Mouse (Mus musculus): Measurements from ENCODE around the gene Gm8764. TPM values are rescaled to one million over a fixed set of nuclear protein-coding genes. Genes with fewer than 3 reads are reported as not detected.
"Not testable (repeated sequence)": the region's sequence is repeated elsewhere in the genome, so short reads cannot be mapped to it uniquely, and the experiment has no call there.

Gm8764 gene
- polyA plus RNA-seq (2015; fragmentation: Nextera tagmentation; extraction: Ambion mirVana), result not detected in 2 replicates

DNA sequence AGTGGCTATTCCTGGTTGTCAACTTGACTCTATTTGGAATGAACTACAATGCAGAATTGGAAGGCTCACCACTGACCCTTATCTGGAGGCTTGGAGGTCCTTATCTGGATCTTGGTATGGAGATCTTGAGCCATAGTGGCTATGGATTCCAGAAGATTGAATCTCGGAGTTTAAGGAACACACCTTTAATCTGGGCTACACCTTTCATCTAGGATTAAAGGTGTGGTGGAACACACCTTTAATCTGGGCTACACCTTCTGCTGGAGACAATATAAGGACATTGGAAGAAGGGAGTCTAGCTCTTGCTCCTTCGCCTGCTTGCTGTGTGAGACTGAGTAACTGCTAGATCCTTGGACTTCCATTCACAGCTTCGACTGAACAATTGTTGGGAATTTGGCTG, at the start of gene Gm8764:
Gene Gm8764 (plus strand): TSS at position 301 of the 400 bp plus-strand sequence.
- not testable (repeated sequence) for H3K4me1 ChIP-seq (ENCODE audit: insufficient read depth); H3K27ac ChIP-seq (ENCODE audit: low read depth); H3K27me3 ChIP-seq (ENCODE audit: insufficient read depth, low read length); H3K36me3 ChIP-seq (replicated peaks; ENCODE audit: insufficient read depth, low read length); ATAC-seq; H3K9ac ChIP-seq (replicated peaks); DNase-seq; H3K9me3 ChIP-seq (ENCODE audit: low read length); H3K4me2 ChIP-seq (ENCODE audit: low read depth, low read length); H3K4me3 ChIP-seq (ENCODE audit: low read depth, low read length)
- WGBS (ENCODE audit: insufficient replicate concordance), result no CpG with 5 or more reads among the region's 3 CpGs

DNA sequence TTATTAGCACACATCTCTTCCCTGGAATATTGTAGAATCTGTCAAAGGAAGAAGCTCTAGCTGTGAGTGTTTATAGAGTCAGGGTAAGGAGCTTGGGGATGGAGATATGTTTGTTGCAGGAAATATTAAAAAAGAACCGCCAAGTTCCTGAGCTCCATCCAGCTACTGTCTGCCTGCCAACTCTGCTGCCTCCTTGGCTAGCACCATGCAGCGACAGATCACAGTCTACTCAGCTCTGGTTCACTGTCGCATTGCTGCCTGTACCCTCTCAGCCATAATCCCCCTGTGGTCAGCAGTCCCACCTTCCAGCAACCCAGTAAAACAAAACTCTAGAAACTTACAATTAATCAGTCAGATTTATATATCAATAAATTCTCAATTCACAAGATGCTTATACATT, 49.8 kb upstream of the Gm8764 start:
- H3K27ac ChIP-seq (ENCODE audit: low read depth), result no peak overlapping the region
- DNase-seq (no peak), ATAC-seq (no peak)
- no peaks in the 10 kb centered on the region for H3K36me3 ChIP-seq (replicated peaks; ENCODE audit: insufficient read depth, low read length)
- H3K27me3 ChIP-seq (ENCODE audit: insufficient read depth, low read length), result no peaks in the 10 kb centered on the region
- H3K4me2 ChIP-seq (ENCODE audit: low read depth, low read length), result no peak overlapping the region
- WGBS (ENCODE audit: insufficient replicate concordance), result 77% methylated on average over 3 of the region's 3 CpGs
- no peak overlapping the region for H3K9ac ChIP-seq (replicated peaks)
- H3K9me3 ChIP-seq (ENCODE audit: low read length), result no peaks in the 10 kb centered on the region
- no peak overlapping the region for H3K4me3 ChIP-seq (ENCODE audit: low read depth, low read length)
- no peak for TF ChIP-seq CTCF (IDR thresholded peaks at IDR 0.05; ENCODE audit: low read depth)
- TF ChIP-seq EP300 (IDR thresholded peaks at IDR 0.05; ENCODE audit: low read depth), result no peak
- H3K4me1 ChIP-seq (ENCODE audit: insufficient read depth), result no peaks in the 10 kb centered on the region

DNA sequence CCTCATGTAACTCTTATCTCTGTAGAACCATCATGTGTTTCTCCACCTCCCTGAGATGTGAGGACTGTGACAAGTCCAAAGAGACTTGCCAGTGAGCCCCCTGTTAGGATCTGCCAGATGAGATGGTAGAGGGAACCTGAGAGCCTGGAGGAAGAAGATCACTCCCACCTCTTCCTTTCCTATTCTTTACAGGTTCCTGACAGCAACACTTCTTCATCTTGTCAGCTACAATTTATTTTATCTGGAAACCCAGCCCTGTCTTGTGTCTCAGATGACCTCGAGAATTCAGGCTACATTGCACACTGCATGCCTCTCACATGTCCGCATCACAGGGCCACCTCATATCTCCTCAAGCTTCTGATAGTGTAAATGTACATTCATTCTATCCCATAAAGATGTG, 41.5 kb upstream of the Gm8764 start:
- Histone ChIP-seq H3K9ac (replicated peaks) (no peak overlapping the region), H3K4me3 (ENCODE audit: low read depth, low read length) (no peak overlapping the region), H3K27ac (ENCODE audit: low read depth) (no peak overlapping the region), H3K9me3 (ENCODE audit: low read length) (no peaks in the 10 kb centered on the region), H3K36me3 (replicated peaks; ENCODE audit: insufficient read depth, low read length) (no peaks in the 10 kb centered on the region), H3K4me2 (ENCODE audit: low read depth, low read length) (no peak overlapping the region), H3K4me1 (ENCODE audit: insufficient read depth) (no peaks in the 10 kb centered on the region), H3K27me3 (ENCODE audit: insufficient read depth, low read length) (no peaks in the 10 kb centered on the region)
- DNase-seq (no peak), ATAC-seq (no peak)
- WGBS (ENCODE audit: insufficient replicate concordance), result 53% methylated on average over 2 of the region's 2 CpGs
- TF ChIP-seq CTCF (IDR thresholded peaks at IDR 0.05; ENCODE audit: low read depth), result no peak
- no peak for TF ChIP-seq EP300 (IDR thresholded peaks at IDR 0.05; ENCODE audit: low read depth)

DNA sequence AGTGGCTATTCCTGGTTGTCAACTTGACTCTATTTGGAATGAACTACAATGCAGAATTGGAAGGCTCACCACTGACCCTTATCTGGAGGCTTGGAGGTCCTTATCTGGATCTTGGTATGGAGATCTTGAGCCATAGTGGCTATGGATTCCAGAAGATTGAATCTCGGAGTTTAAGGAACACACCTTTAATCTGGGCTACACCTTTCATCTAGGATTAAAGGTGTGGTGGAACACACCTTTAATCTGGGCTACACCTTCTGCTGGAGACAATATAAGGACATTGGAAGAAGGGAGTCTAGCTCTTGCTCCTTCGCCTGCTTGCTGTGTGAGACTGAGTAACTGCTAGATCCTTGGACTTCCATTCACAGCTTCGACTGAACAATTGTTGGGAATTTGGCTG, 17.1 kb upstream of the Gm8764 start, which contains the start of gene Gm21293:
Gene Gm21293 (plus strand): TSS at position 301 of the 400 bp plus-strand sequence.
- WGBS (ENCODE audit: insufficient replicate concordance), result no CpG with 5 or more reads among the region's 3 CpGs

DNA sequence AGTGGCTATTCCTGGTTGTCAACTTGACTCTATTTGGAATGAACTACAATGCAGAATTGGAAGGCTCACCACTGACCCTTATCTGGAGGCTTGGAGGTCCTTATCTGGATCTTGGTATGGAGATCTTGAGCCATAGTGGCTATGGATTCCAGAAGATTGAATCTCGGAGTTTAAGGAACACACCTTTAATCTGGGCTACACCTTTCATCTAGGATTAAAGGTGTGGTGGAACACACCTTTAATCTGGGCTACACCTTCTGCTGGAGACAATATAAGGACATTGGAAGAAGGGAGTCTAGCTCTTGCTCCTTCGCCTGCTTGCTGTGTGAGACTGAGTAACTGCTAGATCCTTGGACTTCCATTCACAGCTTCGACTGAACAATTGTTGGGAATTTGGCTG, 8.6 kb upstream of the Gm8764 start, which contains the start of gene Gm6763:
Gene Gm6763 (plus strand): TSS at position 301 of the 400 bp plus-strand sequence.
- not testable (repeated sequence) for ATAC-seq; H3K9ac ChIP-seq (replicated peaks); H3K27ac ChIP-seq (ENCODE audit: low read depth); DNase-seq; H3K36me3 ChIP-seq (replicated peaks; ENCODE audit: insufficient read depth, low read length); H3K4me3 ChIP-seq (ENCODE audit: low read depth, low read length); H3K4me2 ChIP-seq (ENCODE audit: low read depth, low read length); H3K27me3 ChIP-seq (ENCODE audit: insufficient read depth, low read length); H3K9me3 ChIP-seq (ENCODE audit: low read length); H3K4me1 ChIP-seq (ENCODE audit: insufficient read depth)
- WGBS (ENCODE audit: insufficient replicate concordance), result no CpG with 5 or more reads among the region's 3 CpGs

More for the DNA sequence above, 17.1 kb upstream of the Gm8764 start, which contains the start of gene Gm21293:
- H3K27ac ChIP-seq (ENCODE audit: low read depth); H3K4me2 ChIP-seq (ENCODE audit: low read depth, low read length); H3K4me3 ChIP-seq (ENCODE audit: low read depth, low read length); ATAC-seq; DNase-seq; H3K9me3 ChIP-seq (ENCODE audit: low read length); H3K27me3 ChIP-seq (ENCODE audit: insufficient read depth, low read length); H3K4me1 ChIP-seq (ENCODE audit: insufficient read depth); H3K9ac ChIP-seq (replicated peaks); H3K36me3 ChIP-seq (replicated peaks; ENCODE audit: insufficient read depth, low read length): not testable (repeated sequence)

DNA sequence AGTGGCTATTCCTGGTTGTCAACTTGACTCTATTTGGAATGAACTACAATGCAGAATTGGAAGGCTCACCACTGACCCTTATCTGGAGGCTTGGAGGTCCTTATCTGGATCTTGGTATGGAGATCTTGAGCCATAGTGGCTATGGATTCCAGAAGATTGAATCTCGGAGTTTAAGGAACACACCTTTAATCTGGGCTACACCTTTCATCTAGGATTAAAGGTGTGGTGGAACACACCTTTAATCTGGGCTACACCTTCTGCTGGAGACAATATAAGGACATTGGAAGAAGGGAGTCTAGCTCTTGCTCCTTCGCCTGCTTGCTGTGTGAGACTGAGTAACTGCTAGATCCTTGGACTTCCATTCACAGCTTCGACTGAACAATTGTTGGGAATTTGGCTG, 8.4 kb downstream of the Gm8764 start, which contains the start of gene Gm21304:
Gene Gm21304 (plus strand): TSS at position 301 of the 400 bp plus-strand sequence.
- WGBS (ENCODE audit: insufficient replicate concordance), result no CpG with 5 or more reads among the region's 3 CpGs
- H3K4me1 ChIP-seq (ENCODE audit: insufficient read depth); ATAC-seq; H3K27me3 ChIP-seq (ENCODE audit: insufficient read depth, low read length); H3K4me3 ChIP-seq (ENCODE audit: low read depth, low read length); DNase-seq; H3K9me3 ChIP-seq (ENCODE audit: low read length); H3K27ac ChIP-seq (ENCODE audit: low read depth); H3K4me2 ChIP-seq (ENCODE audit: low read depth, low read length); H3K9ac ChIP-seq (replicated peaks); H3K36me3 ChIP-seq (replicated peaks; ENCODE audit: insufficient read depth, low read length): not testable (repeated sequence)

GRCm38 (mm10) chr10:104176724-104177123, 16.9 kb downstream of the Gm8764 start, which contains the start of gene Gm21312:
Gene Gm21312 (plus strand): TSS chr10:104177024.
- DNase-seq; H3K27me3 ChIP-seq (ENCODE audit: insufficient read depth, low read length); H3K4me1 ChIP-seq (ENCODE audit: insufficient read depth); H3K4me2 ChIP-seq (ENCODE audit: low read depth, low read length); H3K9me3 ChIP-seq (ENCODE audit: low read length); ATAC-seq; H3K9ac ChIP-seq (replicated peaks); H3K27ac ChIP-seq (ENCODE audit: low read depth); H3K36me3 ChIP-seq (replicated peaks; ENCODE audit: insufficient read depth, low read length); H3K4me3 ChIP-seq (ENCODE audit: low read depth, low read length): not testable (repeated sequence)
- WGBS (ENCODE audit: insufficient replicate concordance), result no CpG with 5 or more reads among the region's 3 CpGs

DNA sequence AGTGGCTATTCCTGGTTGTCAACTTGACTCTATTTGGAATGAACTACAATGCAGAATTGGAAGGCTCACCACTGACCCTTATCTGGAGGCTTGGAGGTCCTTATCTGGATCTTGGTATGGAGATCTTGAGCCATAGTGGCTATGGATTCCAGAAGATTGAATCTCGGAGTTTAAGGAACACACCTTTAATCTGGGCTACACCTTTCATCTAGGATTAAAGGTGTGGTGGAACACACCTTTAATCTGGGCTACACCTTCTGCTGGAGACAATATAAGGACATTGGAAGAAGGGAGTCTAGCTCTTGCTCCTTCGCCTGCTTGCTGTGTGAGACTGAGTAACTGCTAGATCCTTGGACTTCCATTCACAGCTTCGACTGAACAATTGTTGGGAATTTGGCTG, 25.4 kb downstream of the Gm8764 start, which contains the start of gene Gm20765:
Gene Gm20765 (plus strand): TSS at position 301 of the 400 bp plus-strand sequence.
- not testable (repeated sequence) for DNase-seq; H3K9ac ChIP-seq (replicated peaks); H3K27ac ChIP-seq (ENCODE audit: low read depth); H3K27me3 ChIP-seq (ENCODE audit: insufficient read depth, low read length); H3K4me3 ChIP-seq (ENCODE audit: low read depth, low read length); H3K36me3 ChIP-seq (replicated peaks; ENCODE audit: insufficient read depth, low read length); H3K4me1 ChIP-seq (ENCODE audit: insufficient read depth); H3K4me2 ChIP-seq (ENCODE audit: low read depth, low read length); ATAC-seq; H3K9me3 ChIP-seq (ENCODE audit: low read length)
- no CpG with 5 or more reads among the region's 3 CpGs for WGBS (ENCODE audit: insufficient replicate concordance)

GRCm38 (mm10) chr10:104193742-104194141, 33.9 kb downstream of the Gm8764 start, which contains the start of gene Gm4340:
Gene Gm4340 (plus strand): TSS chr10:104194042.
- not testable (repeated sequence) for H3K4me1 ChIP-seq (ENCODE audit: insufficient read depth); H3K4me2 ChIP-seq (ENCODE audit: low read depth, low read length); H3K27me3 ChIP-seq (ENCODE audit: insufficient read depth, low read length); H3K36me3 ChIP-seq (replicated peaks; ENCODE audit: insufficient read depth, low read length); H3K9me3 ChIP-seq (ENCODE audit: low read length); H3K4me3 ChIP-seq (ENCODE audit: low read depth, low read length); DNase-seq; H3K9ac ChIP-seq (replicated peaks); ATAC-seq; H3K27ac ChIP-seq (ENCODE audit: low read depth)
- WGBS (ENCODE audit: insufficient replicate concordance), result no CpG with 5 or more reads among the region's 3 CpGs
